Mouse (Mus musculus) subcutaneous adipose tissue, adult 2 months (tissue): ENCODE results near the gene Manea. TPM values are rescaled to one million over a fixed set of nuclear protein-coding genes. Genes with fewer than 3 reads are reported as not detected.

Experiments
- polyA plus RNA-seq: library from polyadenylated mRNA; depleted of rRNA; stranded (reverse); fragments of >200 nt; gene quantifications from 2 replicates; pipeline ENCODE4 v1.2.3, GENCODE M21; 2012; ENCODE audit warnings: low replicate concordance; rRNA removed

Manea gene
- 6.9 and 15.9 TPM in 2 replicates for polyA plus RNA-seq

DNA sequence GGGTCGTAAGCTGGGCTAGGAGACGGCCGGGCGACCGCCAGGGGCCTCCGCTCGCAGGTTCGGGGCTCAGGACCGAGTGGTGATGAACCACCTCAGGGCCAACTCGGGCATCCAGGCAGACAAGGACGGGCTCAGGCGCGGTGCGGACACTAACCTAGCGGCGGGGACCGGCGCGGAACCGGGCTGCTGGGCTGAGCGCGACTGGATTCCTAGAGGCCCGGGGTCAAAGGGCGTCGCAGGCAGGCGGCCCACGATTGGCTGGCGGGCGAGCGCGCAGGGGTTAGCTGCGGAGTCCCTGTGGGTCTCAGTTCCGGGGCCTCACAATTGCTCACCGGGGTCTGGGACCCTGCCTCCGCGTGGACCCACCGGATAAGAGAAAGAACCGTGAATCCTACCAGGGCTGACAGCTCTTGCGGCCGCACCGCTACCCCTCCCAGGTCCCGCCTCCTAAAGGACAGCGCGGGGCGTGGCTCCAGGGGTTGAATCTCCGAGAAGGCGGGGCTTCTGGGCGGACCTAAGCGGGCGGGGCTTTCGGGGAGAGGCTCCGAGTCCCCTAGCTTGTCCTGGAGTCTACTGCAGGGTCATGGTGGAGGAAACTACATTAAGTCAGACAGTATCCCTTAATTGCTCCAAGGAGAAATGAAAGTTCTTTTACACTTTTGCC is at the start of gene Manea:
Gene Manea (minus strand): TSS at position 449 of the 664 bp plus-strand sequence.

